12 mouse cellular contexts compared by ENCODE assay signal in the genomic region with DNA sequence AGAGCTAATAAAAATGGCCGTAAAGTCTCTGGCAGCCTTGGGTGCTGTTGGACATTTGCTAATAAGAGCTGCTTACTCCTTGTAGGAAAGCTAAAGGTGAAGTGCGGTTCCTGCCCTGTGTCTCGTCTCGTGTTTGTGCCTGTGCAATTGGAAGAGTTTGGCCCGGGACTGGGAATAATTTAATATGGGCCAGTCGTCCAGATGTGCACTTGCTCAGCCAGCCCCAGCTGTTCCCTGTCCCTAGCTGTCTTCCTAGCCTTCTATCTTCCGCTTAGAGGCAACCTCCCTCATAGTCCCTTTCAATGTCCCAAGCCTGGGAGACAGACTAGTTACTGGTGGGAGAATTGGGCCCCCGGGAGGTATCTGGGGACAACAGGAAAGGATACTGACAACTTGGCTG.
A peak's percentile ranks its signal among the peaks of the same experiment; 100 is the strongest.
DNase-seq lines count a peak whose midpoint lies in the region; ATAC-seq and TF ChIP-seq lines count a peak whose summit lies in the region.
"Had no signal": no experiment of that assay in that cellular context is flagged by ENCODE, and none has a peak within 500 bp of the region (broad histone marks: within the 10 kb centered on the region; RNA-seq: fewer than 3 reads in every experiment).

No protein-coding gene starts in this region.

- TF ChIP-seq POLR2A in lung, adult 2 months (IDR thresholded peaks at IDR 0.05; ENCODE audit: borderline replicate concordance, extremely low read depth, low read depth, low read length) = no peak

- peak; percentile 25 to 49 for DNase-seq in heart, adult 9 months (ENCODE audit: low spot score in 2 of 2)
- no peak for DNase-seq in heart, postnatal 25 days (ENCODE audit: low spot score)
- no peak for DNase-seq in lung, adult 2 months
- no peak for DNase-seq in urinary bladder, postnatal 10 days (ENCODE audit: low spot score)
- DNase-seq: adrenal gland, postnatal 10 days; kidney, postnatal 10 days; layer of hippocampus, adult 9-11 months; liver, embryonic 13.5 days; thymus, postnatal 25 days had no signal

- peak; percentile 50; the same call in 1 of the 2 replicates for ATAC-seq in lung, embryonic 16.5 days (ENCODE audit: low read depth)
- ATAC-seq in hindbrain, embryonic 15.5 days (ENCODE audit: low FRiP score, low read depth) = no peak
- ATAC-seq in neural tube, embryonic 15.5 days (ENCODE audit: low FRiP score) = no peak

- no peak for TF ChIP-seq CTCF in lung, adult 2 months (IDR thresholded peaks at IDR 0.05; ENCODE audit: insufficient read depth, low read length)

- H3K36me3 ChIP-seq in lung, embryonic 16.5 days (ENCODE audit: control insufficient read depth, insufficient read depth, low read length) = no peaks in the 10 kb centered on the region
- H3K36me3 ChIP-seq in hindbrain, embryonic 15.5 days = no peaks in the 10 kb centered on the region
- H3K36me3 ChIP-seq in neural tube, embryonic 15.5 days = no peaks in the 10 kb centered on the region
- H3K36me3 ChIP-seq: liver, embryonic 13.5 days had no signal

- WGBS in lung, embryonic 16.5 days = 40% methylated on average over 8 of the region's 8 CpGs
- 51% methylated on average over 8 of the region's 8 CpGs for WGBS in lung, adult 2 months
- WGBS in hindbrain, embryonic 15.5 days = 60% methylated on average over 8 of the region's 8 CpGs
- WGBS in neural tube, embryonic 15.5 days = 52% methylated on average over 8 of the region's 8 CpGs

- H3K4me3 ChIP-seq in lung, embryonic 16.5 days (ENCODE audit: low read length) = no peak overlapping the region
- H3K4me3 ChIP-seq in lung, adult 2 months (replicated peaks; ENCODE audit: extremely low read depth, low read depth, low read length) = no peak overlapping the region
- H3K4me3 ChIP-seq in hindbrain, embryonic 15.5 days = no peak overlapping the region
- H3K4me3 ChIP-seq in neural tube, embryonic 15.5 days (replicated peaks) = no peak overlapping the region
- H3K4me3 ChIP-seq: liver, embryonic 13.5 days had no signal

- H3K4me1 ChIP-seq in lung, embryonic 16.5 days (replicated peaks; ENCODE audit: control insufficient read depth, insufficient read depth, low read length) = peaks cover 17% of the 10 kb centered on the region
- H3K4me1 ChIP-seq in lung, adult 2 months (ENCODE audit: control insufficient read depth, insufficient read depth, low read length) = no peaks in the 10 kb centered on the region
- peaks cover 38% of the 10 kb centered on the region for H3K4me1 ChIP-seq in hindbrain, embryonic 15.5 days (replicated peaks)
- H3K4me1 ChIP-seq in neural tube, embryonic 15.5 days = peaks cover 32% of the 10 kb centered on the region
- H3K4me1 ChIP-seq: liver, embryonic 13.5 days had no signal

- no peak overlapping the region for H3K9ac ChIP-seq in lung, embryonic 16.5 days (ENCODE audit: low read length)
- no peak overlapping the region for H3K9ac ChIP-seq in hindbrain, embryonic 15.5 days
- H3K9ac ChIP-seq in neural tube, embryonic 15.5 days (replicated peaks) = no peak overlapping the region
- H3K9ac ChIP-seq: liver, embryonic 13.5 days had no signal

- H3K9me3 ChIP-seq in lung, embryonic 16.5 days (ENCODE audit: control insufficient read depth, low read length) = no peaks in the 10 kb centered on the region
- H3K9me3 ChIP-seq in hindbrain, embryonic 15.5 days = no peaks in the 10 kb centered on the region
- no peaks in the 10 kb centered on the region for H3K9me3 ChIP-seq in neural tube, embryonic 15.5 days (replicated peaks)
- H3K9me3 ChIP-seq: liver, embryonic 13.5 days had no signal

- intact Hi-C loops in heart, postnatal 25 days (cut with DNase I) = no loop called here

- peak overlapping the region; percentile 0; the same call in 1 of the 2 replicates for H3K4me2 ChIP-seq in lung, embryonic 16.5 days (ENCODE audit: low read depth, low read length)
- H3K4me2 ChIP-seq in hindbrain, embryonic 15.5 days = no peak overlapping the region
- no peak overlapping the region for H3K4me2 ChIP-seq in neural tube, embryonic 15.5 days
- H3K4me2 ChIP-seq: liver, embryonic 13.5 days had no signal

- H3K27me3 ChIP-seq in lung, embryonic 16.5 days (ENCODE audit: control insufficient read depth, insufficient read depth, low read depth, low read length) = no peaks in the 10 kb centered on the region
- H3K27me3 ChIP-seq in hindbrain, embryonic 15.5 days = no peaks in the 10 kb centered on the region
- no peaks in the 10 kb centered on the region for H3K27me3 ChIP-seq in neural tube, embryonic 15.5 days (replicated peaks)
- H3K27me3 ChIP-seq: liver, embryonic 13.5 days had no signal

- no peak overlapping the region for H3K27ac ChIP-seq in lung, embryonic 16.5 days (ENCODE audit: low read length)
- H3K27ac ChIP-seq in hindbrain, embryonic 15.5 days (replicated peaks) = peak overlapping the region; percentile 31; the same call in 1 of the 2 replicates
- H3K27ac ChIP-seq in neural tube, embryonic 15.5 days (replicated peaks) = peak overlapping the region; percentile 59
- H3K27ac ChIP-seq: liver, embryonic 13.5 days had no signal

Comparison
In these comparisons a context has a peak if more than half of its experiments do, and no peak if none do; other contexts are left out.
1. DNase-seq: peak in heart, adult 9 months (2 of 2); none in heart, postnatal 25 days (single experiment), lung, adult 2 months (single experiment) and urinary bladder, postnatal 10 days (single experiment).